Mouse (Mus musculus) stomach, embryonic 15.5 days (tissue): ENCODE measurements around the gene Ddb2. TPM values are rescaled to one million over a fixed set of nuclear protein-coding genes. Genes with fewer than 3 reads are reported as not detected.
"Not testable (repeated sequence)": the region's sequence is repeated elsewhere in the genome, so short reads cannot be mapped to it uniquely, and the experiment has no call there.

Source experiments
- ATAC-seq: fragments of 200-750 bp; cut with Nextera tagmentation; 2 replicates; pipeline ENCODE4 v1.8.0; 2017; ENCODE audit warnings: low read depth, moderate number of reproducible peaks, moderate TSS enrichment; ENCODE audit not compliant: insufficient read depth, low FRiP score
- H3K27ac ChIP-seq: fragments of 300-500 bp; sonication (generic); 2 replicates; pipeline ENCODE4 v1.5.1; 2015; ENCODE audit warnings: mild to moderate bottlenecking, inconsistent platforms
- H3K27me3 ChIP-seq: fragments of 300-500 bp; sonication (generic); replicated peaks from 2 replicates; pipeline ENCODE4 v1.6.1; 2015; ENCODE audit warnings: inconsistent platforms
- H3K36me3 ChIP-seq: fragments of 300-500 bp; sonication (generic); 2 replicates; pipeline ENCODE4 v1.6.1; 2015; ENCODE audit warnings: inconsistent platforms
- H3K4me1 ChIP-seq: fragments of 300-500 bp; sonication (generic); 2 replicates; pipeline ENCODE4 v1.6.1; 2015; ENCODE audit warnings: inconsistent platforms
- H3K4me2 ChIP-seq: fragments of 300-500 bp; sonication (generic); 2 replicates; pipeline ENCODE4 v1.6.1; 2015; ENCODE audit warnings: mild to moderate bottlenecking, inconsistent platforms
- H3K4me3 ChIP-seq: fragments of 300-500 bp; sonication (generic); replicated peaks from 2 replicates; pipeline ENCODE4 v1.5.1; 2015; ENCODE audit warnings: inconsistent platforms
- H3K9ac ChIP-seq: fragments of 300-500 bp; sonication (generic); 2 replicates; pipeline ENCODE4 v1.6.1; 2015; ENCODE audit warnings: inconsistent platforms
- H3K9me3 ChIP-seq: fragments of 300-500 bp; sonication (generic); 2 replicates; pipeline ENCODE4 v1.6.1; 2016; ENCODE audit warnings: inconsistent platforms
- WGBS: fragments of 180-500 bp; shearing (Covaris S2); methylation state at CpG from one replicate; pipeline ENCODE4 v1.1.7; 2015; 5-methylcytosine and 5-hydroxymethylcytosine counted together
- polyA plus RNA-seq: library from polyadenylated mRNA; unstranded; fragments of >200 nt; fragmentation: Nextera tagmentation; extraction: Ambion mirVana; gene quantifications from 2 replicates; pipeline ENCODE4 v1.2.1, GENCODE M21; 2015

Ddb2 gene
- polyA plus RNA-seq, 1 experiment from 2014 or later = 18.5 TPM

GRCm38 (mm10) chr2:91252512-91252911, 15.7 kb upstream of the Ddb2 start:
- H3K4me2 ChIP-seq = no peak overlapping the region
- peaks cover 12% of the 10 kb centered on the region; the same call in 1 of the 2 replicates for H3K27me3 ChIP-seq
- no peaks in the 10 kb centered on the region for H3K36me3 ChIP-seq
- H3K27ac ChIP-seq = no peak overlapping the region
- WGBS = 38% methylated on average over 4 of the region's 4 CpGs
- peaks cover 17% of the 10 kb centered on the region for H3K4me1 ChIP-seq
- H3K9ac ChIP-seq = no peak overlapping the region
- H3K9me3 ChIP-seq = no peaks in the 10 kb centered on the region
- ATAC-seq = no peak
- H3K4me3 ChIP-seq = no peak overlapping the region

- Histone ChIP-seq H3K9me3 (no peaks in the 10 kb centered on the region), H3K27ac (no peak overlapping the region), H3K36me3 (no peaks in the 10 kb centered on the region), H3K27me3 (peaks cover 12% of the 10 kb centered on the region; the same call in 1 of the 2 replicates), H3K4me2 (no peak overlapping the region), H3K4me3 (no peak overlapping the region), H3K4me1 (peaks cover 15% of the 10 kb centered on the region), H3K9ac (no peak overlapping the region)
- no peak for ATAC-seq
- WGBS = 55% methylated on average over 4 of the region's 4 CpGs
These were observed 15.2 kb upstream of the Ddb2 start for GRCm38 (mm10) chr2:91252001-91252400.

- WGBS = 79% methylated on average over 4 of the region's 4 CpGs
- Histone ChIP-seq H3K9ac (no peak overlapping the region), H3K36me3 (no peaks in the 10 kb centered on the region), H3K4me3 (no peak overlapping the region), H3K27me3 (no peaks in the 10 kb centered on the region), H3K4me1 (no peaks in the 10 kb centered on the region), H3K9me3 (no peaks in the 10 kb centered on the region), H3K4me2 (no peak overlapping the region), H3K27ac (no peak overlapping the region)
- no peak for ATAC-seq
These were observed 11.6 kb upstream of the Ddb2 start for GRCm38 (mm10) chr2:91248366-91248765.

- no peak overlapping the region for H3K4me2 ChIP-seq
- no peaks in the 10 kb centered on the region for H3K4me1 ChIP-seq
- no peaks in the 10 kb centered on the region for H3K9me3 ChIP-seq
- peak; percentile 56; the same call in 1 of the 2 replicates for ATAC-seq
- WGBS = 63% methylated on average over 5 of the region's 5 CpGs
- no peak overlapping the region for H3K4me3 ChIP-seq
- H3K9ac ChIP-seq = no peak overlapping the region
- no peaks in the 10 kb centered on the region for H3K36me3 ChIP-seq
- H3K27ac ChIP-seq = no peak overlapping the region
- H3K27me3 ChIP-seq = no peaks in the 10 kb centered on the region
These were observed 7.9 kb upstream of the Ddb2 start for GRCm38 (mm10) chr2:91244557-91245228.

GRCm38 (mm10) chr2:91243416-91243815, 6.6 kb upstream of the Ddb2 start:
- Histone ChIP-seq H3K4me1 (no peaks in the 10 kb centered on the region), H3K27ac (no peak overlapping the region), H3K4me2 (no peak overlapping the region), H3K4me3 (no peak overlapping the region), H3K36me3 (no peaks in the 10 kb centered on the region), H3K27me3 (no peaks in the 10 kb centered on the region), H3K9ac (no peak overlapping the region), H3K9me3 (no peaks in the 10 kb centered on the region)
- WGBS = 65% methylated on average over 3 of the region's 3 CpGs
- no peak for ATAC-seq

- no peak overlapping the region for H3K27ac ChIP-seq
- no peak overlapping the region for H3K4me2 ChIP-seq
- H3K36me3 ChIP-seq = no peaks in the 10 kb centered on the region
- H3K4me1 ChIP-seq = no peaks in the 10 kb centered on the region
- H3K9ac ChIP-seq = no peak overlapping the region
- ATAC-seq = no peak; the same call in 1 of the 2 replicates
- H3K4me3 ChIP-seq = no peak overlapping the region
- WGBS = 62% methylated on average over 5 of the region's 5 CpGs
- H3K27me3 ChIP-seq = no peaks in the 10 kb centered on the region
- H3K9me3 ChIP-seq = no peaks in the 10 kb centered on the region
These were observed 5.8 kb upstream of the Ddb2 start for GRCm38 (mm10) chr2:91242547-91242946.

- H3K9ac ChIP-seq, H3K27me3 ChIP-seq, H3K9me3 ChIP-seq, H3K4me1 ChIP-seq, H3K36me3 ChIP-seq: not testable (repeated sequence)
- H3K4me2 ChIP-seq = peak overlapping the region; percentile 89
- 0 out of 2 replicates have a peak, but pooled peaks have one; percentile 14 for ATAC-seq
- H3K4me3 ChIP-seq = peak overlapping the region; percentile 64
- H3K27ac ChIP-seq = peak overlapping the region; percentile 97
- 13% methylated on average over 4 of the region's 4 CpGs for WGBS
These were observed 814 bp upstream of the Ddb2 start for GRCm38 (mm10) chr2:91237511-91238080.

GRCm38 (mm10) chr2:91229735-91230134, 7.0 kb downstream of the Ddb2 start:
- Histone ChIP-seq H3K36me3 (no peaks in the 10 kb centered on the region; the same call in 1 of the 2 replicates), H3K27ac (no peak overlapping the region), H3K9me3 (no peaks in the 10 kb centered on the region), H3K9ac (no peak overlapping the region), H3K27me3 (no peaks in the 10 kb centered on the region), H3K4me3 (no peak overlapping the region), H3K4me1 (no peaks in the 10 kb centered on the region), H3K4me2 (no peak overlapping the region)
- 84% methylated on average over 2 of the region's 2 CpGs for WGBS
- no peak for ATAC-seq

GRCm38 (mm10) chr2:91223614-91224013, 13.2 kb downstream of the Ddb2 start:
- Histone ChIP-seq H3K36me3 (no peaks in the 10 kb centered on the region), H3K4me3 (no peak overlapping the region), H3K9me3 (no peaks in the 10 kb centered on the region), H3K4me1 (no peaks in the 10 kb centered on the region), H3K27ac (no peak overlapping the region), H3K9ac (no peak overlapping the region), H3K27me3 (no peaks in the 10 kb centered on the region), H3K4me2 (no peak overlapping the region)
- 80% methylated on average over 2 of the region's 2 CpGs for WGBS
- no peak for ATAC-seq

- Histone ChIP-seq H3K9me3 (no peaks in the 10 kb centered on the region), H3K36me3 (no peaks in the 10 kb centered on the region), H3K27ac (no peak overlapping the region), H3K4me3 (no peak overlapping the region), H3K4me2 (no peak overlapping the region), H3K27me3 (no peaks in the 10 kb centered on the region), H3K9ac (no peak overlapping the region), H3K4me1 (no peaks in the 10 kb centered on the region)
- WGBS = 95% methylated on average over 3 of the region's 3 CpGs
- no peak for ATAC-seq
These were observed 16.3 kb downstream of the Ddb2 start for GRCm38 (mm10) chr2:91220501-91220900.

GRCm38 (mm10) chr2:91217032-91217431, 19.8 kb downstream of the Ddb2 start:
- Histone ChIP-seq H3K4me1 (no peaks in the 10 kb centered on the region), H3K9me3 (no peaks in the 10 kb centered on the region), H3K9ac (no peak overlapping the region), H3K4me3 (no peak overlapping the region), H3K36me3 (peaks cover 14% of the 10 kb centered on the region; the same call in 1 of the 2 replicates), H3K27ac (no peak overlapping the region), H3K27me3 (no peaks in the 10 kb centered on the region), H3K4me2 (no peak overlapping the region)
- no peak for ATAC-seq
- WGBS = 64% methylated on average over 4 of the region's 4 CpGs

- Histone ChIP-seq H3K9ac (no peak overlapping the region), H3K36me3 (peaks cover 41% of the 10 kb centered on the region), H3K4me1 (no peaks in the 10 kb centered on the region), H3K27ac (no peak overlapping the region), H3K9me3 (no peaks in the 10 kb centered on the region), H3K4me3 (no peak overlapping the region), H3K4me2 (no peak overlapping the region), H3K27me3 (no peaks in the 10 kb centered on the region)
- ATAC-seq = no peak
These were observed 23.5 kb downstream of the Ddb2 start for GRCm38 (mm10) chr2:91213311-91213710.
